Mouse (Mus musculus) heart, embryonic 16.5 days (tissue): ENCODE results near the gene Stat1. TPM values are rescaled to one million over a fixed set of nuclear protein-coding genes. Genes with fewer than 3 reads are reported as not detected.

Experiments
- ATAC-seq: fragments of 200-750 bp; cut with Nextera tagmentation; replicated peaks from 2 replicates; pipeline ENCODE4 v1.8.0; 2017; ENCODE audit warnings: moderate number of reproducible peaks; ENCODE audit not compliant: insufficient read depth, low FRiP score; ENCODE audit errors: extremely low read depth
- H3K27ac ChIP-seq: fragments of 300-500 bp; sonication (generic); 2 replicates; pipeline ENCODE4 v1.5.1; 2014; ENCODE audit warnings: mild to moderate bottlenecking, low read length, control low read depth, moderate library complexity
- H3K27me3 ChIP-seq: fragments of 300-500 bp; sonication (generic); 2 replicates; pipeline ENCODE4 v1.6.1; 2014; ENCODE audit warnings: low read length, mixed read lengths; ENCODE audit not compliant: control insufficient read depth, insufficient read depth
- H3K36me3 ChIP-seq: fragments of 300-500 bp; sonication (generic); 2 replicates; pipeline ENCODE4 v1.6.1; 2014; ENCODE audit not compliant: control insufficient read depth, insufficient read depth
- H3K4me1 ChIP-seq: fragments of 300-500 bp; sonication (generic); 2 replicates; pipeline ENCODE4 v1.6.1; 2014; ENCODE audit warnings: low read length, mixed read lengths; ENCODE audit not compliant: control insufficient read depth, insufficient read depth
- H3K4me2 ChIP-seq: fragments of 300-500 bp; sonication (generic); 2 replicates; pipeline ENCODE4 v1.6.1; 2014; ENCODE audit warnings: low read depth, mild to moderate bottlenecking, control low read depth, low read length
- H3K4me3 ChIP-seq: fragments of 300-500 bp; sonication (generic); 2 replicates; pipeline ENCODE4 v1.5.1; 2014; ENCODE audit warnings: mild to moderate bottlenecking, control low read depth, low read length
- H3K9ac ChIP-seq: fragments of 300-500 bp; sonication (generic); 2 replicates; pipeline ENCODE4 v1.6.1; 2014; ENCODE audit warnings: low read length, control low read depth
- H3K9me3 ChIP-seq: fragments of 300-500 bp; sonication (generic); replicated peaks from 2 replicates; pipeline ENCODE4 v1.6.1; 2016; ENCODE audit warnings: low read length; ENCODE audit not compliant: control insufficient read depth
- WGBS: fragments of 180-500 bp; shearing (Covaris S2); extraction: QIAGEN DNeasy Blood & Tissue Kit; methylation state at CpG from one replicate; pipeline ENCODE4 v1.1.7; 2014; 5-methylcytosine and 5-hydroxymethylcytosine counted together
- polyA plus RNA-seq: library from polyadenylated mRNA; unstranded; fragments of >200 nt; fragmentation: Nextera tagmentation; extraction: Ambion mirVana; gene quantifications from 2 replicates; pipeline ENCODE4 v1.2.1, GENCODE M21; 2015

Gene Stat1
- polyA plus RNA-seq, 1 experiment from 2014 or later, result 50.3 TPM

DNA sequence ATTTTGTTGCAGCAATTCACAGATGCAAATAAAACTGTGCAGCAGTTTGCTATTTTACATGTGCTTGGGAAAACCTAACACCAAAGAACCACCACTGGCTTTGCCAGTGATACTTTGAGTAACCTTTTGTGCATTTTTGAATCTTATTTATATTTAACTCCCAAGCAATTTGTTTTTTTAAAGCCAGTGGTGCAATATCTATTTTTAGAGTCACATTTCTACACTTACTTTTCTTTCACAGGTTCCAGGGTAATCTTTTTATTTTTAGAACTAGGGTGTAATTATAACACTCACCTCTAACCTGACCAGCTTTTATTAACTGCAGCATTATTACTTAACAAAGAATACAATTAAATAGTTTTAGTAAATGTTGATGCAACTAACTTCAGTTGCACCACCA, 62.8 kb downstream of the Stat1 start:
- Histone ChIP-seq H3K4me3 (no peak overlapping the region), H3K9me3 (no peaks in the 10 kb centered on the region), H3K27me3 (no peaks in the 10 kb centered on the region), H3K4me2 (no peak overlapping the region), H3K9ac (no peak overlapping the region), H3K36me3 (no peaks in the 10 kb centered on the region), H3K27ac (no peak overlapping the region), H3K4me1 (peaks cover 3% of the 10 kb centered on the region; the same call in 1 of the 2 replicates)
- ATAC-seq, result no peak

DNA sequence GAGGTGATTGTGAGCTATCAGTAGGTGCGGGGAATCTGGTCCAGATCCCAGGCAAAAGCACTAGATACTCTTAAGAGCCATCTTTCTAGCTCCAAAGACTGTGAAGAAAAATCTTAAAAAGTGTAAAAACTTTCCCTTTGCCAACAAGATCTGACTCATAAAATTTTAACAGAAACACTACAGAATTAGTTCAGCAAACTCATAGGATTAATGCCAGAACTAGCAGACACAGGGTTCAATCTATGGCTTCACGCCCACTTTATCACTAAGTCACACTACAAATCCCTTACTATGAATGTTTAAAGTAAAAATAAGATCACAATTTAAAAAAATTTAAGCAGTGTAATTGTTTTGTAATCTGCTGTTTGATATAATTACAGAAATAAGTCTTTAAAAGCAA, 63.8 kb downstream of the Stat1 start:
- H3K27ac ChIP-seq, result no peak overlapping the region
- WGBS, result 76% methylated on average over 2 of the region's 2 CpGs
- 0 out of 2 replicates have a peak, but pooled peaks cover 3% of the 10 kb centered on the region for H3K4me1 ChIP-seq
- no peak overlapping the region for H3K4me2 ChIP-seq
- ATAC-seq, result no peak
- no peak overlapping the region for H3K4me3 ChIP-seq
- no peaks in the 10 kb centered on the region for H3K9me3 ChIP-seq
- no peaks in the 10 kb centered on the region; the same call in 1 of the 2 replicates for H3K36me3 ChIP-seq
- no peak overlapping the region for H3K9ac ChIP-seq
- no peaks in the 10 kb centered on the region for H3K27me3 ChIP-seq

Other genes with a start within 250 kb of the Stat1 start
- 26.6 and 35.2 TPM in 2 replicates for gene Myo1b, start 203.4 kb upstream of the Stat1 start, polyA plus RNA-seq
- gene Stat4, start 132.3 kb upstream of the Stat1 start, polyA plus RNA-seq, result 3.3 and 6.1 TPM in 2 replicates
- gene Gls, start 113.8 kb downstream of the Stat1 start, polyA plus RNA-seq, result 17.4 and 18.4 TPM in 2 replicates